Mouse (Mus musculus) neural tube, embryonic 15.5 days (tissue): ENCODE measurements around the gene Sec61a1. TPM values are rescaled to one million over a fixed set of nuclear protein-coding genes. Genes with fewer than 3 reads are reported as not detected.

Experiments used
- ATAC-seq: fragments of 200-750 bp; cut with Nextera tagmentation; 2 replicates; pipeline ENCODE4 v1.8.0; 2017; ENCODE audit warnings: mild to moderate bottlenecking, moderate TSS enrichment, moderate library complexity; ENCODE audit not compliant: low FRiP score
- H3K27ac ChIP-seq: fragments of 300-500 bp; sonication (generic); replicated peaks from 2 replicates; pipeline ENCODE4 v1.5.1; 2015; ENCODE audit warnings: mild to moderate bottlenecking, inconsistent platforms
- H3K27me3 ChIP-seq: fragments of 300-500 bp; sonication (generic); replicated peaks from 2 replicates; pipeline ENCODE4 v1.6.1; 2015; ENCODE audit warnings: inconsistent platforms
- H3K36me3 ChIP-seq: fragments of 300-500 bp; sonication (generic); 2 replicates; pipeline ENCODE4 v1.6.1; 2015; ENCODE audit warnings: inconsistent platforms
- H3K4me1 ChIP-seq: fragments of 300-500 bp; sonication (generic); 2 replicates; pipeline ENCODE4 v1.6.1; 2015; ENCODE audit warnings: inconsistent platforms
- H3K4me2 ChIP-seq: fragments of 300-500 bp; sonication (generic); 2 replicates; pipeline ENCODE4 v1.6.1; 2015; ENCODE audit warnings: inconsistent platforms, mild to moderate bottlenecking, moderate library complexity
- H3K4me3 ChIP-seq: fragments of 300-500 bp; sonication (generic); replicated peaks from 2 replicates; pipeline ENCODE4 v1.5.1; 2015; ENCODE audit warnings: mild to moderate bottlenecking, inconsistent platforms
- H3K9ac ChIP-seq: fragments of 300-500 bp; sonication (generic); replicated peaks from 2 replicates; pipeline ENCODE4 v1.6.1; 2015; ENCODE audit warnings: mild to moderate bottlenecking, inconsistent platforms
- H3K9me3 ChIP-seq: fragments of 300-500 bp; sonication (generic); replicated peaks from 2 replicates; pipeline ENCODE4 v1.6.1; 2016; ENCODE audit warnings: inconsistent platforms
- WGBS: fragments of 180-500 bp; shearing (Covaris S2); methylation state at CpG from one replicate; pipeline ENCODE4 v1.1.7; 2015; ENCODE audit warnings: mixed read lengths; 5-methylcytosine and 5-hydroxymethylcytosine counted together
- polyA plus RNA-seq: library from polyadenylated mRNA; unstranded; fragments of >200 nt; fragmentation: Nextera tagmentation; extraction: Ambion mirVana; gene quantifications from 2 replicates; pipeline ENCODE4 v1.2.1, GENCODE M21; 2015

The Sec61a1 gene
- polyA plus RNA-seq = 138 and 161 TPM in 2 replicates

GRCm38 (mm10) chr6:88518404-88519263 is at the start of gene Sec61a1:
TSS of gene Sec61a1 (minus strand) at chr6:88518905.
- Histone ChIP-seq H3K9ac (peak within 1 kb of the TSS; percentile 95), H3K27me3 (no peaks in the 10 kb centered on the region), H3K36me3 (peaks cover 25% of the 10 kb centered on the region), H3K4me2 (peak within 1 kb of the TSS; percentile 83), H3K4me1 (peaks cover 33% of the 10 kb centered on the region), H3K27ac (peak within 1 kb of the TSS; percentile 96), H3K9me3 (no peaks in the 10 kb centered on the region), H3K4me3 (peak within 1 kb of the TSS; percentile 91)
- WGBS = under 1% methylated on average over 80 of the region's 80 CpGs
- ATAC-seq = peak; percentile 97

GRCm38 (mm10) chr6:88566676-88567075 is 48.0 kb upstream of the Sec61a1 start:
- H3K4me2 ChIP-seq = no peak overlapping the region

GRCm38 (mm10) chr6:88565033-88565432 is 46.3 kb upstream of the Sec61a1 start:
- H3K27me3 ChIP-seq = peaks cover 17% of the 10 kb centered on the region
- WGBS = 47% methylated on average over 6 of the region's 6 CpGs
- no peak overlapping the region for H3K9ac ChIP-seq
- H3K4me2 ChIP-seq = no peak overlapping the region
- no peak for ATAC-seq
- no peak overlapping the region for H3K4me3 ChIP-seq
- no peaks in the 10 kb centered on the region for H3K9me3 ChIP-seq
- H3K4me1 ChIP-seq = no peaks in the 10 kb centered on the region
- H3K27ac ChIP-seq = no peak overlapping the region
- no peaks in the 10 kb centered on the region for H3K36me3 ChIP-seq

More at GRCm38 (mm10) chr6:88566676-88567075, 48.0 kb upstream of the Sec61a1 start:
- no peaks in the 10 kb centered on the region for H3K9me3 ChIP-seq
- H3K27ac ChIP-seq = no peak overlapping the region
- no peak for ATAC-seq
- WGBS = 11% methylated on average over 7 of the region's 7 CpGs
- H3K36me3 ChIP-seq = no peaks in the 10 kb centered on the region
- no peak overlapping the region for H3K9ac ChIP-seq
- H3K4me1 ChIP-seq = no peaks in the 10 kb centered on the region
- no peak overlapping the region for H3K4me3 ChIP-seq
- H3K27me3 ChIP-seq = peaks cover 17% of the 10 kb centered on the region

GRCm38 (mm10) chr6:88560156-88560555 is 41.5 kb upstream of the Sec61a1 start:
- H3K9ac ChIP-seq = no peak overlapping the region
- H3K4me3 ChIP-seq = no peak overlapping the region
- WGBS = 89% methylated on average over 4 of the region's 4 CpGs
- H3K36me3 ChIP-seq = no peaks in the 10 kb centered on the region
- H3K27me3 ChIP-seq = peaks cover 6% of the 10 kb centered on the region; the same call in 1 of the 2 replicates
- no peak overlapping the region for H3K4me2 ChIP-seq
- no peaks in the 10 kb centered on the region for H3K9me3 ChIP-seq
- H3K4me1 ChIP-seq = no peaks in the 10 kb centered on the region
- ATAC-seq = no peak
- no peak overlapping the region for H3K27ac ChIP-seq

- ATAC-seq = no peak
- H3K9ac ChIP-seq = no peak overlapping the region
- H3K4me2 ChIP-seq = no peak overlapping the region
- H3K36me3 ChIP-seq = no peaks in the 10 kb centered on the region
- H3K4me1 ChIP-seq = no peaks in the 10 kb centered on the region
- H3K27ac ChIP-seq = no peak overlapping the region
- no peak overlapping the region for H3K4me3 ChIP-seq
- 33% methylated on average over 5 of the region's 5 CpGs for WGBS
- 0 out of 2 replicates have a peak, but pooled peaks cover 3% of the 10 kb centered on the region for H3K27me3 ChIP-seq
- no peaks in the 10 kb centered on the region for H3K9me3 ChIP-seq
Observed at GRCm38 (mm10) chr6:88559688-88560087, 41.0 kb upstream of the Sec61a1 start.

- Histone ChIP-seq H3K9me3 (no peaks in the 10 kb centered on the region), H3K4me1 (no peaks in the 10 kb centered on the region), H3K27ac (no peak overlapping the region), H3K36me3 (no peaks in the 10 kb centered on the region), H3K27me3 (no peaks in the 10 kb centered on the region), H3K4me3 (no peak overlapping the region), H3K9ac (no peak overlapping the region), H3K4me2 (no peak overlapping the region)
- 86% methylated on average over 1 of the region's 1 CpGs for WGBS
- no peak for ATAC-seq
Observed at GRCm38 (mm10) chr6:88558076-88558475, 39.4 kb upstream of the Sec61a1 start.

- H3K4me3 ChIP-seq = no peak overlapping the region
- no peaks in the 10 kb centered on the region for H3K9me3 ChIP-seq
- H3K27me3 ChIP-seq = no peaks in the 10 kb centered on the region
- no peaks in the 10 kb centered on the region for H3K36me3 ChIP-seq
- H3K9ac ChIP-seq = no peak overlapping the region
- no peak overlapping the region for H3K4me2 ChIP-seq
- no peaks in the 10 kb centered on the region for H3K4me1 ChIP-seq
- ATAC-seq = no peak
- H3K27ac ChIP-seq = no peak overlapping the region
- 15% methylated on average over 4 of the region's 4 CpGs for WGBS
Observed at GRCm38 (mm10) chr6:88557548-88557947, 38.8 kb upstream of the Sec61a1 start.

- no peak overlapping the region for H3K9ac ChIP-seq
- peaks cover 8% of the 10 kb centered on the region for H3K27me3 ChIP-seq
- no peak overlapping the region for H3K4me2 ChIP-seq
- H3K4me3 ChIP-seq = no peak overlapping the region
- peaks cover 5% of the 10 kb centered on the region; the same call in 1 of the 2 replicates for H3K4me1 ChIP-seq
- no peak overlapping the region for H3K27ac ChIP-seq
- no peak for ATAC-seq
- H3K9me3 ChIP-seq = no peaks in the 10 kb centered on the region
- 87% methylated on average over 2 of the region's 2 CpGs for WGBS
- H3K36me3 ChIP-seq = no peaks in the 10 kb centered on the region
Observed at GRCm38 (mm10) chr6:88549916-88550315, 31.2 kb upstream of the Sec61a1 start.

- no peak for ATAC-seq
- Histone ChIP-seq H3K9ac (no peak overlapping the region), H3K4me2 (no peak overlapping the region), H3K9me3 (no peaks in the 10 kb centered on the region), H3K4me1 (peaks cover 5% of the 10 kb centered on the region; the same call in 1 of the 2 replicates), H3K36me3 (no peaks in the 10 kb centered on the region), H3K4me3 (no peak overlapping the region), H3K27ac (no peak overlapping the region), H3K27me3 (peaks cover 8% of the 10 kb centered on the region)
- 30% methylated on average over 4 of the region's 4 CpGs for WGBS
Observed at GRCm38 (mm10) chr6:88549137-88549814, 30.6 kb upstream of the Sec61a1 start.

- WGBS = 86% methylated on average over 10 of the region's 10 CpGs
- Histone ChIP-seq H3K4me3 (no peak overlapping the region), H3K9ac (no peak overlapping the region), H3K9me3 (no peaks in the 10 kb centered on the region), H3K27me3 (peaks cover 8% of the 10 kb centered on the region), H3K4me2 (no peak overlapping the region), H3K36me3 (no peaks in the 10 kb centered on the region), H3K27ac (no peak overlapping the region), H3K4me1 (peaks cover 5% of the 10 kb centered on the region; the same call in 1 of the 2 replicates)
- no peak for ATAC-seq
Observed at GRCm38 (mm10) chr6:88548405-88549049, 29.8 kb upstream of the Sec61a1 start.

GRCm38 (mm10) chr6:88545397-88545790 is 26.7 kb upstream of the Sec61a1 start:
- WGBS = 28% methylated on average over 10 of the region's 10 CpGs
- Histone ChIP-seq H3K9me3 (no peaks in the 10 kb centered on the region), H3K4me1 (peaks cover 5% of the 10 kb centered on the region; the same call in 1 of the 2 replicates), H3K9ac (no peak overlapping the region), H3K36me3 (no peaks in the 10 kb centered on the region), H3K27ac (no peak overlapping the region), H3K4me3 (no peak overlapping the region), H3K4me2 (no peak overlapping the region), H3K27me3 (peaks cover 8% of the 10 kb centered on the region)
- no peak for ATAC-seq
